Mouse (Mus musculus) intestine, embryonic 15.5 days (tissue): ENCODE data around the gene Hmmr. TPM values are rescaled to one million over a fixed set of nuclear protein-coding genes. Genes with fewer than 3 reads are reported as not detected.
"Not testable (repeated sequence)": the region's sequence is repeated elsewhere in the genome, so short reads cannot be mapped to it uniquely, and the experiment has no call there.

Source experiments
- ATAC-seq: fragments of 200-750 bp; cut with Nextera tagmentation; 2 replicates; pipeline ENCODE4 v1.8.0; 2017; ENCODE audit warnings: moderate TSS enrichment, moderate library complexity
- H3K27ac ChIP-seq: fragments of 300-500 bp; sonication (generic); 2 replicates; pipeline ENCODE4 v1.5.1; 2015; ENCODE audit warnings: mild to moderate bottlenecking, inconsistent platforms
- H3K27me3 ChIP-seq: fragments of 300-500 bp; sonication (generic); replicated peaks from 2 replicates; pipeline ENCODE4 v1.6.1; 2015; ENCODE audit warnings: inconsistent platforms
- H3K36me3 ChIP-seq: fragments of 300-500 bp; sonication (generic); 2 replicates; pipeline ENCODE4 v1.6.1; 2015; ENCODE audit warnings: inconsistent platforms
- H3K4me1 ChIP-seq: fragments of 300-500 bp; sonication (generic); replicated peaks from 2 replicates; pipeline ENCODE4 v1.6.1; 2015; ENCODE audit warnings: inconsistent platforms
- H3K4me2 ChIP-seq: fragments of 300-500 bp; sonication (generic); replicated peaks from 2 replicates; pipeline ENCODE4 v1.6.1; 2015; ENCODE audit warnings: mild to moderate bottlenecking, inconsistent platforms
- H3K4me3 ChIP-seq: fragments of 300-500 bp; sonication (generic); replicated peaks from 2 replicates; pipeline ENCODE4 v1.5.1; 2015; ENCODE audit warnings: inconsistent platforms
- H3K9ac ChIP-seq: fragments of 300-500 bp; sonication (generic); 2 replicates; pipeline ENCODE4 v1.6.1; 2015; ENCODE audit warnings: inconsistent platforms
- H3K9me3 ChIP-seq: fragments of 300-500 bp; sonication (generic); 2 replicates; pipeline ENCODE4 v1.6.1; 2016; ENCODE audit warnings: inconsistent platforms
- WGBS: fragments of 180-500 bp; shearing (Covaris S2); methylation state at CpG from one replicate; pipeline ENCODE4 v1.1.7; 2015; 5-methylcytosine and 5-hydroxymethylcytosine counted together
- polyA plus RNA-seq: library from polyadenylated mRNA; unstranded; fragments of >200 nt; fragmentation: Nextera tagmentation; extraction: Ambion mirVana; gene quantifications from 2 replicates; pipeline ENCODE4 v1.2.1, GENCODE M21; 2015

Hmmr gene
- polyA plus RNA-seq, 1 experiment from 2014 or later, result 45.8 TPM

- no peak for ATAC-seq
- Histone ChIP-seq H3K27ac (no peak overlapping the region), H3K4me3 (no peak overlapping the region), H3K36me3 (peaks cover 5% of the 10 kb centered on the region; the same call in 1 of the 2 replicates), H3K9ac (no peak overlapping the region), H3K9me3 (no peaks in the 10 kb centered on the region), H3K4me1 (no peaks in the 10 kb centered on the region), H3K4me2 (no peak overlapping the region), H3K27me3 (no peaks in the 10 kb centered on the region)
- WGBS, result 88% methylated on average over 12 of the region's 12 CpGs
Measured at GRCm38 (mm10) chr11:40746361-40746760, 13.1 kb upstream of the Hmmr start.

GRCm38 (mm10) chr11:40744348-40744747 lies 11.1 kb upstream of the Hmmr start:
- Histone ChIP-seq H3K9ac (no peak overlapping the region), H3K9me3 (no peaks in the 10 kb centered on the region), H3K4me3 (no peak overlapping the region), H3K36me3 (no peaks in the 10 kb centered on the region), H3K27me3 (no peaks in the 10 kb centered on the region), H3K27ac (no peak overlapping the region), H3K4me1 (no peaks in the 10 kb centered on the region), H3K4me2 (no peak overlapping the region)
- WGBS, result 79% methylated on average over 3 of the region's 3 CpGs
- no peak for ATAC-seq

- 91% methylated on average over 12 of the region's 12 CpGs for WGBS
- H3K4me1 ChIP-seq, result no peaks in the 10 kb centered on the region
- no peaks in the 10 kb centered on the region for H3K9me3 ChIP-seq
- H3K4me2 ChIP-seq, result no peak overlapping the region
- H3K27ac ChIP-seq, result no peak overlapping the region
- no peak for ATAC-seq
- no peak overlapping the region for H3K4me3 ChIP-seq
- peaks cover 2% of the 10 kb centered on the region; the same call in 1 of the 2 replicates for H3K36me3 ChIP-seq
- H3K27me3 ChIP-seq, result no peaks in the 10 kb centered on the region
- no peak overlapping the region for H3K9ac ChIP-seq
Measured at GRCm38 (mm10) chr11:40741605-40742262, 8.5 kb upstream of the Hmmr start.

- Histone ChIP-seq H3K4me1 (peaks cover 4% of the 10 kb centered on the region; the same call in 1 of the 2 replicates), H3K4me3 (no peak overlapping the region), H3K9ac (no peak overlapping the region), H3K36me3 (peaks cover 6% of the 10 kb centered on the region; the same call in 1 of the 2 replicates), H3K27me3 (no peaks in the 10 kb centered on the region), H3K9me3 (no peaks in the 10 kb centered on the region), H3K27ac (no peak overlapping the region), H3K4me2 (no peak overlapping the region)
- 91% methylated on average over 3 of the region's 3 CpGs for WGBS
- ATAC-seq, result no peak
Measured at GRCm38 (mm10) chr11:40737369-40737768, 4.1 kb upstream of the Hmmr start.

GRCm38 (mm10) chr11:40734251-40734752 lies 1.1 kb upstream of the Hmmr start:
- peak overlapping the region; percentile 90 for H3K4me3 ChIP-seq
- H3K27ac ChIP-seq, result peak overlapping the region; percentile 70
- peaks cover 11% of the 10 kb centered on the region; the same call in 1 of the 2 replicates for H3K4me1 ChIP-seq
- peak overlapping the region; percentile 64 for H3K4me2 ChIP-seq
- ATAC-seq, result no peak
- peak overlapping the region; percentile 96 for H3K9ac ChIP-seq
- no peaks in the 10 kb centered on the region for H3K9me3 ChIP-seq
- H3K36me3 ChIP-seq, result peaks cover 6% of the 10 kb centered on the region; the same call in 1 of the 2 replicates
- WGBS, result 4% methylated on average over 11 of the region's 11 CpGs
- no peaks in the 10 kb centered on the region for H3K27me3 ChIP-seq

- H3K27me3 ChIP-seq, result no peaks in the 10 kb centered on the region
- peak overlapping the region; percentile 90 for H3K4me3 ChIP-seq
- WGBS, result under 1% methylated on average over 14 of the region's 14 CpGs
- H3K27ac ChIP-seq, result no peak overlapping the region
- H3K36me3 ChIP-seq, result peaks cover 6% of the 10 kb centered on the region; the same call in 1 of the 2 replicates
- peak overlapping the region; percentile 62 for H3K9ac ChIP-seq
- H3K9me3 ChIP-seq, result no peaks in the 10 kb centered on the region
- peak overlapping the region; percentile 85 for H3K4me2 ChIP-seq
- ATAC-seq, result peak; percentile 66
- H3K4me1 ChIP-seq, result peaks cover 11% of the 10 kb centered on the region; the same call in 1 of the 2 replicates
Measured at GRCm38 (mm10) chr11:40732997-40733338, 254 bp downstream of the Hmmr start.

GRCm38 (mm10) chr11:40718324-40718723 lies 14.9 kb downstream of the Hmmr start:
- ATAC-seq, result no peak
- Histone ChIP-seq H3K27ac (no peak overlapping the region), H3K27me3 (no peaks in the 10 kb centered on the region), H3K9ac (no peak overlapping the region), H3K4me1 (no peaks in the 10 kb centered on the region), H3K9me3 (no peaks in the 10 kb centered on the region), H3K4me3 (no peak overlapping the region), H3K36me3 (peaks cover 47% of the 10 kb centered on the region), H3K4me2 (no peak overlapping the region)

GRCm38 (mm10) chr11:40715524-40715923 lies 17.7 kb downstream of the Hmmr start:
- Histone ChIP-seq H3K36me3 (peaks cover 31% of the 10 kb centered on the region), H3K4me1 (no peaks in the 10 kb centered on the region), H3K9me3 (no peaks in the 10 kb centered on the region), H3K27ac (no peak overlapping the region), H3K4me2 (no peak overlapping the region), H3K4me3 (no peak overlapping the region), H3K27me3 (no peaks in the 10 kb centered on the region), H3K9ac (no peak overlapping the region)
- no peak for ATAC-seq
- WGBS, result 94% methylated on average over 5 of the region's 5 CpGs

GRCm38 (mm10) chr11:40713858-40714257 lies 19.4 kb downstream of the Hmmr start:
- no peaks in the 10 kb centered on the region for H3K27me3 ChIP-seq
- 64% methylated on average over 8 of the region's 8 CpGs for WGBS

GRCm38 (mm10) chr11:40709899-40710298 lies 23.3 kb downstream of the Hmmr start:
- 85% methylated on average over 6 of the region's 6 CpGs for WGBS
- H3K9me3 ChIP-seq, ATAC-seq, H3K4me3 ChIP-seq, H3K27me3 ChIP-seq, H3K4me1 ChIP-seq, H3K9ac ChIP-seq, H3K27ac ChIP-seq, H3K4me2 ChIP-seq: not testable (repeated sequence)
- H3K36me3 ChIP-seq, result peaks cover 23% of the 10 kb centered on the region

More at GRCm38 (mm10) chr11:40713858-40714257, 19.4 kb downstream of the Hmmr start:
- Histone ChIP-seq H3K4me3 (no peak overlapping the region), H3K9ac (no peak overlapping the region), H3K4me2 (no peak overlapping the region), H3K4me1 (no peaks in the 10 kb centered on the region), H3K27ac (no peak overlapping the region), H3K9me3 (no peaks in the 10 kb centered on the region), H3K36me3 (peaks cover 32% of the 10 kb centered on the region)
- no peak for ATAC-seq

GRCm38 (mm10) chr11:40695103-40695502 lies 38.1 kb downstream of the Hmmr start, which contains the start of gene Mat2b:
Gene Mat2b (minus strand): TSS chr11:40695203.
- 88% methylated on average over 9 of the region's 9 CpGs for WGBS
- Histone ChIP-seq H3K9me3 (no peaks in the 10 kb centered on the region), H3K27me3 (no peaks in the 10 kb centered on the region), H3K4me2 (peak within 1 kb of the TSS; percentile 70), H3K4me3 (peak within 1 kb of the TSS; percentile 91), H3K9ac (peak within 1 kb of the TSS; percentile 53), H3K36me3 (no peaks in the 10 kb centered on the region), H3K4me1 (peaks cover 11% of the 10 kb centered on the region; the same call in 1 of the 2 replicates), H3K27ac (peak within 1 kb of the TSS; percentile 95)
- no peak for ATAC-seq

GRCm38 (mm10) chr11:40694311-40695087 lies 38.7 kb downstream of the Hmmr start:
- Histone ChIP-seq H3K4me2 (peak overlapping the region; percentile 70), H3K27me3 (no peaks in the 10 kb centered on the region), H3K36me3 (no peaks in the 10 kb centered on the region), H3K27ac (peak overlapping the region; percentile 95), H3K4me1 (peaks cover 11% of the 10 kb centered on the region; the same call in 1 of the 2 replicates), H3K4me3 (peak overlapping the region; percentile 91), H3K9me3 (no peaks in the 10 kb centered on the region), H3K9ac (peak overlapping the region; percentile 53)
- peak; percentile 47 for ATAC-seq
- under 1% methylated on average over 31 of the region's 31 CpGs for WGBS
